Mouse (Mus musculus) inflammation-experienced regulatory T-cells, adult 6 months (primary cell): ENCODE results near the gene Mup15. TPM values are rescaled to one million over a fixed set of nuclear protein-coding genes. Genes with fewer than 3 reads are reported as not detected.
"Not testable (repeated sequence)": the region's sequence is repeated elsewhere in the genome, so short reads cannot be mapped to it uniquely, and the experiment has no call there.

ENCODE experiments used
- ATAC-seq: one replicate; pipeline ENCODE4 v1.8.0; 2017
- polyA plus RNA-seq, 3 experiments: library from polyadenylated mRNA; unstranded; fragments of 100-300 nt; shearing (Covaris generic); gene quantifications; one replicate each; pipeline ENCODE4 v1.2.1; 2017

Mup15 gene
- not detected for polyA plus RNA-seq

DNA sequence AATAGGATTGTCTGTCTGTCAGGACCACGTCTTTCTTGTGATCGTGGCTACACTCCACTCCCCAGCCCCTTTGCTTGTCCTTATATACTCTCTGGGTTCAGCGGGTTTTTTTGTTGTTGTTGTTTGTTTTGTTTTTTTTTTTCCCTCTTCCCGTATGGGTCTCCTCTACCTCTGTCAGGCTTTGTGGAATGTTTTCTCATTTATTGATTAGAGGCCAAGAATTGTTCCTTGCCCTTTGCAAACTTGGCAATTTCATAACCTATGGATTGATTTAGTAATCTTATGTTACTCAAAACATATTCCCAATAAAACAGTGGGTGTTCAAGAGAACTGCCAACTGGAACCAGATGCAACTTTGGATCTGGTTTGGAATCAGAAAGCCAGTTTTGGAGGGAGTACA lies at the start of gene Mup15:
Gene Mup15, minus strand, starts transcription at position 101 of the 400 bp plus-strand sequence.
- ATAC-seq, result not testable (repeated sequence)

Other genes starting within 250 kb of the Mup15 start
- gene Mup13, start 211.5 kb downstream of the Mup15 start, polyA plus RNA-seq, result not detected
- gene Mup14, start 135.7 kb downstream of the Mup15 start, polyA plus RNA-seq, result not detected
- not detected for gene Mup16, start 79.8 kb upstream of the Mup15 start, polyA plus RNA-seq
- gene Mup17, start 156.1 kb upstream of the Mup15 start, polyA plus RNA-seq, result not detected
- gene Mup18, start 234.4 kb upstream of the Mup15 start, polyA plus RNA-seq, result not detected